Mouse (Mus musculus) embryonic facial prominence, embryonic 11.5 days (tissue): ENCODE measurements around the gene Efcab3. TPM values are rescaled to one million over a fixed set of nuclear protein-coding genes. Genes with fewer than 3 reads are reported as not detected.
"Not testable (repeated sequence)": the region's sequence is repeated elsewhere in the genome, so short reads cannot be mapped to it uniquely, and the experiment has no call there.

Source experiments
- ATAC-seq: fragments of 200-750 bp; cut with Nextera tagmentation; replicated peaks from 2 replicates; pipeline ENCODE4 v1.8.0; 2017; ENCODE audit warnings: low read depth; ENCODE audit not compliant: insufficient number of reproducible peaks, low FRiP score, low TSS enrichment
- DNase-seq: peaks from one replicate; pipeline ENCODE4 v3.0.0-alpha.2; 2015; ENCODE audit warnings: low spot score
- H3K27ac ChIP-seq: fragments of 300-500 bp; sonication (generic); replicated peaks from 2 replicates; pipeline ENCODE4 v1.5.1; 2014; ENCODE audit warnings: mild to moderate bottlenecking, low read depth, low read length, control low read depth
- H3K27me3 ChIP-seq: fragments of 300-500 bp; sonication (generic); 2 replicates; pipeline ENCODE4 v1.6.1; 2014; ENCODE audit warnings: mild to moderate bottlenecking, low read length, moderate library complexity, mixed read lengths; ENCODE audit not compliant: control insufficient read depth, insufficient read depth
- H3K36me3 ChIP-seq: fragments of 300-500 bp; sonication (generic); replicated peaks from 2 replicates; pipeline ENCODE4 v1.6.1; 2014; ENCODE audit warnings: low read depth, mild to moderate bottlenecking, low read length, moderate library complexity, mixed read lengths; ENCODE audit not compliant: control insufficient read depth, insufficient read depth
- H3K4me1 ChIP-seq: fragments of 300-500 bp; sonication (generic); 2 replicates; pipeline ENCODE4 v1.6.1; 2014; ENCODE audit warnings: low read length, mixed read lengths; ENCODE audit not compliant: control insufficient read depth, insufficient read depth
- H3K4me2 ChIP-seq: fragments of 300-500 bp; sonication (generic); 2 replicates; pipeline ENCODE4 v1.6.1; 2014; ENCODE audit warnings: low read depth, mild to moderate bottlenecking, control low read depth, low read length, moderate library complexity
- H3K4me3 ChIP-seq: fragments of 300-500 bp; sonication (generic); 2 replicates; pipeline ENCODE4 v1.5.1; 2014; ENCODE audit warnings: low read depth, low read length, control low read depth
- H3K9ac ChIP-seq: fragments of 300-500 bp; sonication (generic); replicated peaks from 2 replicates; pipeline ENCODE4 v1.6.1; 2014; ENCODE audit warnings: mild to moderate bottlenecking, control low read depth, low read length
- H3K9me3 ChIP-seq: fragments of 300-500 bp; sonication (generic); replicated peaks from 2 replicates; pipeline ENCODE4 v1.6.1; 2016; ENCODE audit warnings: mild to moderate bottlenecking, low read length, inconsistent platforms, mixed read lengths; ENCODE audit not compliant: control insufficient read depth
- WGBS: fragments of 180-500 bp; shearing (Covaris S2); extraction: QIAGEN DNeasy Blood & Tissue Kit; methylation state at CpG from one replicate; pipeline ENCODE4 v1.1.7; 2014; 5-methylcytosine and 5-hydroxymethylcytosine counted together
- polyA plus RNA-seq: library from polyadenylated mRNA; unstranded; fragments of >200 nt; fragmentation: Nextera tagmentation; extraction: Ambion mirVana; gene quantifications from 2 replicates; pipeline ENCODE4 v1.2.1, GENCODE M21; 2014

The Efcab3 gene
- polyA plus RNA-seq, 1 experiment from 2014 or later = not detected

GRCm38 (mm10) chr11:105140512-105140911 lies 77.1 kb downstream of the Efcab3 start:
- H3K4me2 ChIP-seq, DNase-seq, H3K36me3 ChIP-seq, H3K9ac ChIP-seq, H3K9me3 ChIP-seq, ATAC-seq, H3K4me3 ChIP-seq, H3K27me3 ChIP-seq, H3K27ac ChIP-seq, H3K4me1 ChIP-seq: not testable (repeated sequence)
- 96% methylated on average over 7 of the region's 8 CpGs for whole genome bisulfite sequencing

DNA sequence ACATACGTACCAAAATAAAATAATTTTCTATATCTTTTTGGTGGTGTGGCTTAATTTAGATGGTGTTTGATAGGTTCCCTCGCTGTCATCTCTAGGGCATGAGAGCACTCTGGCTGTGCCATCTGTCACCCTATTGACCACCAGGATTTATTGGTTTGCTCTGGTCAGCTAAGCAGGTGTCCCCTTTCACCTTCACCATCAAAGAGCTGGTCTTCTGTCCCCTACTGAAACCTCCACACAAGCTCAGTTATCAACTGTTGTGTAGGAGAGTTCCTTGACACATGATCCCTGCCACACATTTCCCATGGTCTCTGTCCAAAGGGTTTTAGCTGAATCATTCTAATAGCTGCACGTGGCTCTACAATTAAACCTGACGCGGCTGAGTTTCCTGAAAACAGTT lies 77.7 kb downstream of the Efcab3 start:
- Histone ChIP-seq H3K27me3 (no peaks in the 10 kb centered on the region), H3K27ac (no peak overlapping the region), H3K36me3 (peaks cover 3% of the 10 kb centered on the region), H3K4me2 (no peak overlapping the region), H3K4me3 (no peak overlapping the region), H3K9ac (no peak overlapping the region), H3K9me3 (no peaks in the 10 kb centered on the region), H3K4me1 (no peaks in the 10 kb centered on the region)
- 90% methylated on average over 5 of the region's 5 CpGs for WGBS
- ATAC-seq (no peak), DNase-seq (no peak)

- DNase-seq = no peak
- peaks cover 3% of the 10 kb centered on the region for H3K36me3 ChIP-seq
Observed at GRCm38 (mm10) chr11:105143564-105143963, 80.2 kb downstream of the Efcab3 start.

GRCm38 (mm10) chr11:105144084-105144483 lies 80.7 kb downstream of the Efcab3 start:
- Histone ChIP-seq H3K27me3 (no peaks in the 10 kb centered on the region), H3K4me1 (no peaks in the 10 kb centered on the region), H3K4me2 (no peak overlapping the region), H3K4me3 (no peak overlapping the region), H3K36me3 (peaks cover 3% of the 10 kb centered on the region), H3K9me3 (no peaks in the 10 kb centered on the region), H3K9ac (no peak overlapping the region), H3K27ac (no peak overlapping the region)
- no peak for DNase-seq
- WGBS = 83% methylated on average over 3 of the region's 3 CpGs
- ATAC-seq = no peak

More at GRCm38 (mm10) chr11:105143564-105143963, 80.2 kb downstream of the Efcab3 start:
- Histone ChIP-seq H3K9me3 (no peaks in the 10 kb centered on the region), H3K9ac (no peak overlapping the region), H3K4me3 (no peak overlapping the region), H3K27me3 (no peaks in the 10 kb centered on the region), H3K4me2 (no peak overlapping the region), H3K27ac (no peak overlapping the region), H3K4me1 (no peaks in the 10 kb centered on the region)
- ATAC-seq = no peak

DNA sequence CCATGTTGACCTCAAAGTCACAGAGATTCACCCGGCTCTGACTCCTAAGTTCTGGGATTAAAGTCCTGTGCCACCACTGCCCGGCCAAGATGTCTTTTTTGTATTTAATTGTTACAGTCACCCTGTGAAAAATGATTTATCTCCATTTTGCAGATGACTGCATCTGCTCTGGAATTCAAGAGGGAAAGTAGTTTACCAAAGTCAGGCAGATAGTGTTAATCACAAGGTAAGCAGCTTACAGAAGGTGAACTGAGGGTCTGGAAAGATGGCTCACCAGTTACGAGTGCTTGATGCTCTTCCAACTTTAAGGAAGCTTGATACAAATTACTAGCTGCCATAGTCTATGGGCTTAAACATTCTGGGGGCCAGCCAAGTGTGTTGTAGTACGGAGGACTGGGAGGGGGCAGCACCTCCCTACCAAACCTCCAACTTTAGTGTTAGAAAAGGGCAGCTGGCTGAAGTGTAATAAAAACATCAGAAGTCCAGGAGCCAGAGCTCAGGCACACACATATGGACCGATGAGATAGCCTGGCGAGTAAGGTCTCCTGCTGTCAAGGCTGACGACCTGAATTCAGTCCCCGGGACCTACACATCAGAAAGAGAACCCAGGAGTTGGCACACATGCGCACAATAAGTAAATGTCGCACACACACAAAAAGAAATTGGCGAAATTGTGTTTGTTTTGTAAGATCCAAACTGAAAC lies 81.3 kb downstream of the Efcab3 start:
- H3K4me1 ChIP-seq = no peaks in the 10 kb centered on the region
- 84% methylated on average over 11 of the region's 11 CpGs for WGBS
- no peak overlapping the region for H3K27ac ChIP-seq
- H3K9me3 ChIP-seq = no peaks in the 10 kb centered on the region
- no peak overlapping the region for H3K4me3 ChIP-seq
- DNase-seq = no peak
- no peak overlapping the region for H3K4me2 ChIP-seq
- H3K9ac ChIP-seq = no peak overlapping the region
- no peak for ATAC-seq
- no peaks in the 10 kb centered on the region for H3K27me3 ChIP-seq
- H3K36me3 ChIP-seq = peaks cover under 1% of the 10 kb centered on the region; the same call in 1 of the 2 replicates

- no peak overlapping the region for H3K4me2 ChIP-seq
- no peaks in the 10 kb centered on the region for H3K9me3 ChIP-seq
- no peaks in the 10 kb centered on the region for H3K4me1 ChIP-seq
- H3K4me3 ChIP-seq = no peak overlapping the region
- H3K27me3 ChIP-seq = no peaks in the 10 kb centered on the region
- H3K36me3 ChIP-seq = no peaks in the 10 kb centered on the region
- H3K9ac ChIP-seq = no peak overlapping the region
- WGBS = 88% methylated on average over 10 of the region's 10 CpGs
- no peak overlapping the region for H3K27ac ChIP-seq
- ATAC-seq (no peak), DNase-seq (no peak)
Observed at GRCm38 (mm10) chr11:105145211-105145610, 81.8 kb downstream of the Efcab3 start.

DNA sequence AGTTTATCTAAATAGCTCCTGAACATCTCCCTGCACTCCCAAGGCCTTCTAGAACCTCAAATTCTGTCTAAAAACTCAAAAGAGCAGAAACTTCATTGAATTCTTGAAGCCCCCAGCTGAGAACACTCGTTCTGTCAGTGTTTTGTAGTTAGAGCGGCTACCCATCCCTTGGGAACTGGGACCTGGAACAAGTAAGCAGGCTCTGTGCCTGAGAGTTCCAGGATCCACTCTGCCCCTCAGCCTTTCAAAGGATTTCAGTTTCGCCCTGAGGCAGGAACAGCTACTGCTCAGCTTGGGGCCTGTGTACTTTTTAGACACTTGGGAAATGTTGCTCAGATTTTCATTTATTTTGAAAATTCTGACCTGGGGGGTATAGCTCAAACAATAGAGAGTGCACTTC lies 83.2 kb downstream of the Efcab3 start, which contains the start of gene Gm10842:
TSS of gene Gm10842 (plus strand) at position 301 of the 400 bp plus-strand sequence.
- DNase-seq = no peak
- WGBS = 65% methylated on average over 3 of the region's 3 CpGs
- no peaks in the 10 kb centered on the region for H3K36me3 ChIP-seq
- no peak within 1 kb of the TSS for H3K27ac ChIP-seq
- H3K4me1 ChIP-seq = no peaks in the 10 kb centered on the region
- H3K27me3 ChIP-seq = no peaks in the 10 kb centered on the region
- no peak within 1 kb of the TSS for H3K4me3 ChIP-seq
- H3K9me3 ChIP-seq = no peaks in the 10 kb centered on the region
- no peak within 1 kb of the TSS for H3K4me2 ChIP-seq
- no peak within 1 kb of the TSS for H3K9ac ChIP-seq
- no peak for ATAC-seq

DNA sequence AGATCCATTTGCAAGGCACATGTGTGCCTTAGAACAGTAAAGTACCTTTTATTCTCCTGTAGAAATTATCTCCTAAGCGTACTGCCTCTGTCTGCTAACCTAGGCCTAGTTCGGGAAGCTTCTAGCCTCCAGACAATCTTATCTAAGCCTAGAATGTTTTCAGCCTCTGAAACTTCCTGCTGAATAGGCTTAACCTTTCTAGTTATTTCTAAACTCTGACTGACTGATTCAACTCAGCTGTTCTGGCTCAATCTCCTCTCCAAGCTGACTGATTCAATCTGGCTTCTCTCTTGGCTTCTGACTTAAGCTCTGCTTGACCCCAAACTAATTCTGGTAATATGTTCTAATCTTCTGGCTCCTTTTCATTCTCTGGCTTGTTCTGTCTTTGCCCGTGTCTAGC lies 86.0 kb downstream of the Efcab3 start:
- ATAC-seq = no peak
- no peaks in the 10 kb centered on the region for H3K36me3 ChIP-seq
- no peak overlapping the region for H3K4me2 ChIP-seq
- H3K4me1 ChIP-seq = peaks cover 2% of the 10 kb centered on the region
- no peak for DNase-seq
- no peaks in the 10 kb centered on the region for H3K27me3 ChIP-seq
- H3K27ac ChIP-seq = no peak overlapping the region
- 76% methylated on average over 3 of the region's 3 CpGs for WGBS
- H3K4me3 ChIP-seq = no peak overlapping the region
- H3K9me3 ChIP-seq = no peaks in the 10 kb centered on the region
- no peak overlapping the region for H3K9ac ChIP-seq
